Mouse (Mus musculus): ENCODE measurements at regions not wholly inside any gene's neighbourhood (a gene's known extent, or its start where the extent isn't known, plus 50 kb on each side); places are given as distances from the start of the nearest gene placed in this dataset.

- TF ChIP-seq CTCF (IDR thresholded peaks at IDR 0.05; ENCODE audit: low read depth, low read length) (no peak), POLR2A (IDR thresholded peaks at IDR 0.05; ENCODE audit: extremely low read depth, insufficient read depth, low read length) (no peak)
Observed at GRCm38 (mm10) chr6:101998181-101998580, 574.7 kb downstream of the Cntn3 start.
